Mouse (Mus musculus) C2C12 (cell line): ENCODE results near the gene Tomt.

ENCODE experiments used
- CEBPB ChIP-seq: IDR thresholded peaks from one replicate; pipeline ENCODE4 v1.6.1; 2011; ENCODE audit warnings: low read depth, mild to moderate bottlenecking, control low read depth, moderate library complexity
- CTCF ChIP-seq: IDR thresholded peaks from one replicate; pipeline ENCODE4 v1.5.1; 2011; ENCODE audit not compliant: control insufficient read depth, insufficient read depth, insufficient read length

- TF ChIP-seq CEBPB (no peak), CTCF (no peak)
Measured at GRCm38 (mm10) chr7:101955276-101955675, 49.1 kb upstream of the Tomt start.
